Mouse (Mus musculus) left cerebral cortex, postnatal 10 days (tissue): ENCODE measurements at regions not wholly inside any gene's neighbourhood (a gene's known extent, or its start where the extent isn't known, plus 50 kb on each side); places are given as distances from the start of the nearest gene placed in this dataset.

Experiments used
- DNase-seq, 2 experiments: peaks; one replicate each; pipeline ENCODE4 v3.0.0; 2021 to 2022; ENCODE audit warnings: low spot score in 2 of 2, mixed read lengths in 1 of 2; ENCODE audit errors: extremely low spot score in 1 of 2
- intact Hi-C: fragments of 180-260 bp; cut with DNase I; formaldehyde crosslinking; loops from one replicate; pipeline ENCODE4 v1.15.1; 2025

DNA sequence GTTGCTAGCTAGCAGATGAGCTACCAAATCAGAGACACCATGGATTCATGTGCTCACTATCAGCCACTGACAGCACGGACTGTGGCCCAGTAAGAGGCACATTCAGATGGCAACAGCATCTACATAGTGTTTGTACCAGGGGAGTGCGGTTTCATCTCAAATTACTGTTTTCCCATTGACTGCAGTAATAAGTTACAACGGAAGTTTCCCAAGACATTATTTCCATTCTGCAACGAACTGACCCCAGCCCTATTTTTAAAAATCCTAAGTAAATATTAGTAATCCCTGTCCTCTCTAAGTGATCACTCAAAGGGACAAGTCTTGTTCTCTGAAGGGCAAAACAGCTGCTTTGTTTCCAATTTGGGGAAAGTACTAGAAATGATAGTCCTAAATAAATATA, 138.9 kb upstream of the Adamts9 start:
- DNase-seq, result no peak
- intact Hi-C loops, result no loop called here

DNA sequence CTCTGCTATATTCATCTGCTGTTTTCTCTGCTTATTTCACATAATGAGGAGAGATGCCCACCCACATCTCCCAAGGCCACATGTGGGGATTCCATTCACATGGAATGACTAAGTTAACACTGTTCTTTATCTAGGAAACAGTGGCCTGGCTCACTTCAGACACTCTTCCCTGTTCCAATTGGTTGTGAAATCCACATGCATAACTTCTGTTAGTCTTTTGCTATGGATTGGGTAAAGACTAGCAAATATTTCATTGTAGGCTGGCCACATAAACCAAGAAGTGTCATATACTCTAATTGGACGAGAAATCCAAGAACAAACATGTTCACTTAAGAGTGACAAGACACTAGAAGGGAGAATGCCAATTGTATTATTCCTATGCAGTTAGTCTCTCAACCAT, 133.4 kb upstream of the Adamts9 start:
- intact Hi-C loops, result no loop called here
- no peak for DNase-seq

DNA sequence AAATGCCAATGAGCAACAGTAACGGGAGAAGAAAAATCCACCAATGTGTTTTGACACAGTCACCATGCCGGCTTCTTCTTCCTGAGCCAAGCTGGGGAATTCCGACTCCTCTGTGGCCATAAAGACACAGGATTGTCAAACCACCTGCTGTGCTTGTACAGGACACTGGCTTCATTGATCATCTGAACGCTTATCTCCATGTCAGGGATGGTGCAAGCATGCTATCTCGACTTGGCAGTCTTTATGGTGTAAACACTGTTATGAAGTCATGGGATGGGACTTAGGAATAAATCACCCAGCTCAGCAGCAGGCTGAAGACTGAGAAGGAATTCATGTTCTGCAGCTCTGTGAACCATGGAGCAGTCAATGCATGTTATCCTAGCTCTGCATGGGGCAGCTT, 132.6 kb upstream of the Adamts9 start:
- intact Hi-C loops, result no loop called here
- no peak for DNase-seq

- intact Hi-C loops, result no loop called here
- DNase-seq, result no peak
Measured at GRCm38 (mm10) chr6:93075011-93075410, 131.7 kb upstream of the Adamts9 start.

DNA sequence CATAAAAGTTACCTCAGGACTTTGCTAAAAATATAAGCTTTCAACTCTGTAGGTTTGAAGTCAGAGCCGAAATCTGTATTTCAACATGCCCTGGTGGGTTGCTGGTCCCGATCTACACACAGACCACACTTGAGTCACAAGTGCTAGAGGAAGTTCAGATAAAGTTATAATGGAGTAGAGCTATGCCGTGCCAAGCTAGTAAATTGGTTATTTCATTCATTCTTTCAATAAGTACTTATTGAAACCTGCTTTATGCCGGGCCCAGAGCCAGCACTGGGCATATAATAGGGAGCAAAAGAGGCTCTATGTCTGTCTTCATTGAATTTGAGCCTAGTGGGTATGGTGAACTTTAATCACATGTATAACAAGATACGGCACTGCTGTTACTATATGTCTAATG, 127.6 kb upstream of the Adamts9 start:
- intact Hi-C loops, result no loop called here
- no peak for DNase-seq

DNA sequence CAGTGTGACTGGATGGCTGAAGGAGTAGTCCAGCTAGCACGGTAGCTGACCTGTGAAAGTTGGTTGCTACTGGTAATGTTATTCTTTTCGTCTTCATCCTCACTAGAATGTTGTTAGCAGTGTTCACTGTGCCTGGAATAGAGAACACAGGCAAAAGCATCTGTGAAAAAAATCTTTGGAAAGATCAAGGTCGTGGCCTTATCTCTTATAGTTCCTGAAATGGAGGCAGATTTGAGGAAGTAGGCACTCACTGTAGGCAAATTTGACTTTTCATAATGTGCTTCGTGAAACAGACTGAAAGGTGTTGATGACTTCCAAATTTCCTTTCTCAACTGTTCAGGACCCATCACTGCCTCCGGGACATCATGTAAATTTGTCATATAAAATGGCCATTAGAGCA, 124.5 kb upstream of the Adamts9 start:
- DNase-seq, result no peak
- intact Hi-C loops, result no loop called here

GRCm38 (mm10) chr6:93066553-93067376, 123.5 kb upstream of the Adamts9 start:
- no peak for DNase-seq
- intact Hi-C loops, result no loop called here

DNA sequence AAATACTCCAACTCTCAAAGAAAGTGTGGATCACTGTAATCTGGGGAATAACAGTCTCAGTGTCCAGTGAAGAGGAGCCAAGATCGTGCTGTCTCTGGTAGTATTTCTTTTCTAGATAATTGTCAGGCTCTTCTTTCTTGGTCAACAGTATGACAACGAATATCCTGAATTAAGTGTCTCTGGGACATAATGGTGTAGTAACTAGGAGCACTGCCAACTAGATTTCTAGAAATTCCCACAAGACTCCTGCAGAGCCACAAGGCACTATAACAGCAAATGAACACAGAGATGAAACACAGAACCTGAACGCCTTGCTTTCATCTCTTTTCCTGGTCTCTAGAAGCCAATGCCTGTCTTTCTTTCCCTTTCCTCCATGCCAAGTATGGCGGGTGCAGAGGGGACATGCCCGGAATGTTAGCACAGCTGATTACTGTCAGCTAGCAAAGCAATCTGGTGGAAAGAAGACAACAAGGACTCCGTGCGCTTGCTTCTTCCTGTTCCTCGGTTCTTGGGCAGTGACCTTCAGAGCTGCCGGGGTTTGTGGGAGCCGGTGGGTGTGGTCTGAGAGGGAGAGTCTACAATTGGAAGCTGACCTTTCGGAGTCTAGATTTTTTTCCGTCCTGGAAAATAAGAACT, 122.7 kb upstream of the Adamts9 start:
- DNase-seq, result peak; percentile 9 to 72
- intact Hi-C loops, result no loop called here

GRCm38 (mm10) chr6:93065366-93065765, 122.1 kb upstream of the Adamts9 start:
- intact Hi-C loops, result no loop called here

GRCm38 (mm10) chr6:93064366-93064765, 121.1 kb upstream of the Adamts9 start:
- DNase-seq, result no peak
- intact Hi-C loops, result no loop called here

More at GRCm38 (mm10) chr6:93065366-93065765, 122.1 kb upstream of the Adamts9 start:
- DNase-seq, result peak in 1 of 2 experiments; percentile 64

- intact Hi-C loops, result no loop called here
- no peak for DNase-seq
Measured at GRCm38 (mm10) chr6:93061741-93062140, 118.4 kb upstream of the Adamts9 start.

DNA sequence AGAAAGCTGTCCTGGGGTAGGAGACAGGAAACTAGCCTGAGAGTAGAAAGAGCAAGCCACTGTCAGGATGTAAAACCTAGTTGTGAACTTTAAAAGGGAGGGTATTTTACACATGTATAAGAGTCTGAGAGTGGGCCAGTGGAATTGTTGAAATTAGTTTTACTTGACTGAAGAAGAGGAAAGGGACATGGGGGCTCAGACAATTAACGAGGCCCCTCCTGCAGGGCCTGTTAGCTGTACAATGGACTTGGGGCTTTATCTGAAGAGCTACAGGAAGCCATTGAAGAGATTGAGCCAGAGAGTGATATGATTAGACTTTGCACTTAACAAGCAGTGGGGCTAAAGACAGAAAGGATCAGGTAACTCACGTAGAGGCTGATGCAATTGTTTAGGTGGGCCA, 102.2 kb upstream of the Adamts9 start:
- DNase-seq, result no peak
- intact Hi-C loops, result no loop called here

GRCm38 (mm10) chr6:93041041-93041440, 97.7 kb upstream of the Adamts9 start:
- intact Hi-C loops, result no loop called here
- no peak for DNase-seq

GRCm38 (mm10) chr6:93031812-93032330, 88.6 kb upstream of the Adamts9 start:
- intact Hi-C loops, result no loop called here
- no peak for DNase-seq

DNA sequence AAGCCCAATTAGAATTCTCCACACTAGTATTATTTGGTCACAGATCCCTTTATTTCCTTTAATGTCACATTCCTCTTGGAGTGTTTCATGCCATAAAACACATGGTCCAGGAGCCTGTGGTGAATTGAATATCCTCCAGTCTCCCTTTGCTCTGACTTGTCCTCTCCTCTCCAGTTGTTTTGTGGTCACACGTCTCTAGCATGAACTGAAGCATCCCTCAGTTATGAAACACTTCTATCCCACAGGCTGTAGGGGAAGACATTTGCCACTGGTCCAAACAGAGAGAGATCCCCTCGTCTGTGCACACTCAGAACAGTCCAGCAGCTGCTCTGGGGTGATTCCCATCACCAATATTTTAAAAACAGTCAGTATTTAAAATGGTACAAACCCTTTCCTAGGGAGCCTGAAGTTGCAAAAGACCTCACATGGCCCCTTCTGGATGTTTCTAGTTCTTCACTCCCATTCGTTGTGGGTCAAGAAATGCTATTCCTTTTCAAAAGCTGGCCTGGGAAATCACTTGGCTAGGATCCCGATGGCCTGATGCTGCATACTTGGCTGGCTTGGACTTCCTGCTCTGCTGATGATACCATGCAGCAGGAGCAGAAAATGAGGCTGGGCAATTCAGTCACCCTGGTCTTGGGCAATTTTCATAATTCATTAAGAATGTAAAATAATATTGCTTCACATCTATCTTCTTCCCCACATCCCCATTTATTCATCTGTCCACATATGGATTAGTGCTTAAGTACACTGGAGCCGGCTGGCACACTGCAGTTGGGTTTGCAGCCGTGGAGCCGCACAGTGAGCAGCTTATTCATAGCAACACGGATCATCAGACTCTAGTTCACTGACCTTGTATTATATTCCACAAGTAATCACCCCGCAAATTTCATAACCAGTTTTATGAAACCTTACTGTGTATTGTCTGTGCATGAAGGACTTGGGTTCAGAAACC, 83.1 kb upstream of the Adamts9 start:
- intact Hi-C loops, result no loop called here
- peak in 1 of 2 experiments; percentile 22 for DNase-seq

DNA sequence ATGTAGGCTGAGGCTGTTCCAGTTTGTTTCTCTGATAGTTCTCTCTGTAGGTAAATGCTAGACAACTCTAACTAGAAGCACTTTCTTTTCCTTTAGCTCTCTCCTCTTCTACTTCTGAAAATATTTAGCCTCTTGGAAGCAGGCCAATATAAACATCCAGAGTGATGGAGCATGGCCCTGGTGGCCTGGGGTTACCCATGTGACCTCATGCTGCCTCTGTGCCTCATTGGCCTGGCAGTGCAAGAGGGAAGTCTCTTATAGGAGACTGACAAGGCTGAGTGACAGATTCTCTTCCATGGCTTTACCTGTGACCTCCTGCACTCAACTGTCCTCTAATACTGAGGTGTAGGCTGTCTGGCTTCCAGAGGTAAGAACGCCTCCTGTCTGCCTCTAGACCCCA, 71.2 kb upstream of the Adamts9 start:
- DNase-seq, result no peak
- intact Hi-C loops, result no loop called here

GRCm38 (mm10) chr6:93011906-93012305, 68.6 kb upstream of the Adamts9 start:
- DNase-seq, result no peak
- intact Hi-C loops, result no loop called here

DNA sequence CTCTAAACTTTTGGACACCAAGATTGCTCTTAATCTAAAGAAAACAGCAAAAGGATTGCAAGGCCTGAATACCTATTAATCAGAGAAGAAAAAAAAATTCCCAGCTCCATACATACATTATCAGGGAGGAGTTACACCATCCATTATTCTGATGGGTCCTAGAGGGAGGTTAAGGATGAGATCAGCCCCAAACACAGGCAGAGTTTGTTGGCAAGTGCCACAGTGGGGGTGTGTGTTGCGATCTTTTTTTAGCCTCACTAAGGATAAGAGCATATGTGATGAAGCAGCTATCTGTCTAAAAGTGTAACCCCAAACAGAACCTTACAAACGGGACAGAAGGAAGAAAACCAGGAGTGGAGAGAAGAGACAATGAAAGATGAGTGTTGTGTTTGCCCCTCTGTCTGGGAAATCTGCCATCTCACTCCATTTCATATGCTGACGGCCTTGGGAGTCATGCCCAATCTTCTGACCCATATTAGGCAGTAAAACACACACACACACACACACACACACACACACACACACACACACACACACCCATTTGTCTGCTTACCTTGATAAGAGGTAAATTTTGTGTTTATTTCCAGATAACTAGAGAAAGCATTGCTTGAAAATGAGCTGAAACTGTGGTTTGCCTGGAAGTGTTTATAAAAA, 61.4 kb upstream of the Adamts9 start:
- intact Hi-C loops, result no loop called here
- DNase-seq, result no peak

DNA sequence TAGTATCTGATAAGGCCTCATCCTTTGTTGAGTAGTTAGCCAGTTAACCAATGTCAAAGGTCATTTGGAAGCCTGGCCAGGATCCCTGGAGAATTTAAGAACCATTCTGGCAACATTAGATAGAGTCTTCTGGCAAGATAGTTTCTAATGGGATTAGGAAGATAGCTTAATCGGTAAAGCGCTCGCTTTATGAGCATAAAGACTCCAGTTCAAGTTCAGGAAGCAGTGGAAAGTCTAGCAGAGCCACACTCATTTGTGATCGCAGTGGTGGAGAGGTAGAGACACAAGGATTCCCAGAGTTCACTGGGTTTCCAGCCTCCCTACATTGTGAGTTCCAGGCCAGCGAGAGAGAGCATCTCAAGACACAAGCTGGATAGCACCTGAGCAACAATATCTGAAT, 60.5 kb upstream of the Adamts9 start:
- DNase-seq, result no peak
- intact Hi-C loops, result no loop called here
